Mouse (Mus musculus) midbrain, embryonic 16.5 days (tissue): ENCODE results near the gene Lrrc26. TPM values are rescaled to one million over a fixed set of nuclear protein-coding genes. Genes with fewer than 3 reads are reported as not detected.

Experiments used
- ATAC-seq: fragments of 200-750 bp; cut with Nextera tagmentation; 2 replicates; pipeline ENCODE4 v1.8.0; 2017; ENCODE audit warnings: moderate TSS enrichment
- H3K27ac ChIP-seq: fragments of 300-500 bp; sonication (generic); 2 replicates; pipeline ENCODE4 v1.5.1; 2014; ENCODE audit warnings: mild to moderate bottlenecking, low read length, mixed read lengths
- H3K27me3 ChIP-seq: fragments of 300-500 bp; sonication (generic); 2 replicates; pipeline ENCODE4 v1.6.1; 2014; ENCODE audit warnings: low read depth, low read length, mixed read lengths; ENCODE audit not compliant: control insufficient read depth, insufficient read depth
- H3K36me3 ChIP-seq: fragments of 300-500 bp; sonication (generic); 2 replicates; pipeline ENCODE4 v1.6.1; 2014; ENCODE audit warnings: mild to moderate bottlenecking, low read length, moderate library complexity, mixed read lengths; ENCODE audit not compliant: control insufficient read depth, insufficient read depth
- H3K4me1 ChIP-seq: fragments of 300-500 bp; sonication (generic); 2 replicates; pipeline ENCODE4 v1.6.1; 2014; ENCODE audit warnings: mild to moderate bottlenecking, low read length, mixed read lengths; ENCODE audit not compliant: control insufficient read depth, insufficient read depth
- H3K4me2 ChIP-seq: fragments of 300-500 bp; sonication (generic); 2 replicates; pipeline ENCODE4 v1.6.1; 2014; ENCODE audit warnings: mild to moderate bottlenecking, low read length, mixed read lengths
- H3K4me3 ChIP-seq: fragments of 300-500 bp; sonication (generic); 2 replicates; pipeline ENCODE4 v1.5.1; 2014; ENCODE audit warnings: low read depth, mild to moderate bottlenecking, low read length, moderate library complexity, mixed read lengths
- H3K9ac ChIP-seq: fragments of 300-500 bp; sonication (generic); 2 replicates; pipeline ENCODE4 v1.6.1; 2014; ENCODE audit warnings: low read depth, low read length, mixed read lengths
- H3K9me3 ChIP-seq: fragments of 300-500 bp; sonication (generic); replicated peaks from 2 replicates; pipeline ENCODE4 v1.6.1; 2014; ENCODE audit warnings: mild to moderate bottlenecking, low read length, mixed read lengths; ENCODE audit not compliant: control insufficient read depth, poor library complexity, severe bottlenecking
- WGBS: fragments of 180-500 bp; shearing (Covaris S2); extraction: QIAGEN DNeasy Blood & Tissue Kit; methylation state at CpG from one replicate; pipeline ENCODE4 v1.1.7; 2014; 5-methylcytosine and 5-hydroxymethylcytosine counted together
- polyA plus RNA-seq: library from polyadenylated mRNA; unstranded; fragments of >200 nt; fragmentation: Nextera tagmentation; extraction: Ambion mirVana; gene quantifications from 2 replicates; pipeline ENCODE4 v1.2.1, GENCODE M21; 2015

Gene Lrrc26
- polyA plus RNA-seq, 1 experiment from 2014 or later = not detected

- Histone ChIP-seq H3K27me3 (peaks cover 25% of the 10 kb centered on the region), H3K9ac (no peak overlapping the region), H3K4me2 (peak overlapping the region; percentile 77), H3K9me3 (no peaks in the 10 kb centered on the region), H3K4me1 (peaks cover 6% of the 10 kb centered on the region), H3K27ac (no peak overlapping the region), H3K4me3 (peak overlapping the region; percentile 43), H3K36me3 (peaks cover 18% of the 10 kb centered on the region)
- 72% methylated on average over 7 of the region's 7 CpGs for WGBS
- ATAC-seq = no peak
These were observed 14.4 kb downstream of the Lrrc26 start for GRCm38 (mm10) chr2:25303931-25304656.

DNA sequence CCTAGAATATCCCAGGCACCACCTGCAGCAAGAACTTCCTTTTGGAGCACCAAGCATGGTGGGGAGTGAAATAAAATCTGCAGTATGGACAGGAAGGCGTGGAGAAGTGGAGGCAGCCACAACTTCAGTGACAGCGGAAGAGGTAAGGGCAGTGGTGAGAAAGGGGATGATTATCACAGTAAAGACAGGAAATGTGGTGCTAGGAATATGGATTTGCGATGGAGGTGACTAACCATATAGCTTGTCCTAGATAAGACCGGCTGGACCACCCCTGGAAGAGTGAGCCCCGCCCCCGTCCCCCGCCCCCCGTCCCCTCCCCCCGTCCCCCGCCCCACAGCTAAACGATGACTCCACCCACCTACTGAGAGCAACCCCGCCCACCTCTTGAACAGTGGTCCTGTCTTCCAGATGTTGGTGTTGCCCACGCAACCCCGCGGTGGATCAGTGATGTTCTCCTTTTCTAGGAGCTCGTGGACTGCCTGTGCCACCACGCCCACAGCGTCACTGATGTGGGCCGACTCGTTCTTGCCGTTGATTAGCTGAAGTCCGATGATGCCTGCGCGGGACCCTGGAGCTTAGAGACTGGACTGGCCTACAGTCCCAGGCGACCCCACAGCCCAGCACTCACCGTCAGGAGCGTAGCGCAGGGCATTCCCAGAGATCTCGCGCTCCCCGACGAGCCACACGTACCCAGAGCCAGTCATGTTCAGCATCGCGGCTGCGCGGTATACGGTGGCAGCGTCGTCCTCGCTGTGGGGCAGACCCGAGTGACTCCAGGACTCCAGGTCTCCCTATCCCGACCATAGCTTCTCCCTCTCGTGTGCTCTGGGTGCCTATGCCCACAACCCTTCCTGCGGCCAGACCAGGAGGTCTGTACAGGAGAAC, 15.2 kb downstream of the Lrrc26 start:
- peak overlapping the region; percentile 77 for H3K4me2 ChIP-seq
- peak overlapping the region; percentile 56 for H3K9ac ChIP-seq
- peaks cover 27% of the 10 kb centered on the region for H3K27me3 ChIP-seq
- H3K36me3 ChIP-seq = peaks cover 18% of the 10 kb centered on the region
- WGBS = 4% methylated on average over 45 of the region's 45 CpGs
- no peaks in the 10 kb centered on the region for H3K9me3 ChIP-seq
- peak overlapping the region; percentile 68 for H3K27ac ChIP-seq
- peak overlapping the region; percentile 43 for H3K4me3 ChIP-seq
- ATAC-seq = peak; percentile 81
- peaks cover 6% of the 10 kb centered on the region for H3K4me1 ChIP-seq

DNA sequence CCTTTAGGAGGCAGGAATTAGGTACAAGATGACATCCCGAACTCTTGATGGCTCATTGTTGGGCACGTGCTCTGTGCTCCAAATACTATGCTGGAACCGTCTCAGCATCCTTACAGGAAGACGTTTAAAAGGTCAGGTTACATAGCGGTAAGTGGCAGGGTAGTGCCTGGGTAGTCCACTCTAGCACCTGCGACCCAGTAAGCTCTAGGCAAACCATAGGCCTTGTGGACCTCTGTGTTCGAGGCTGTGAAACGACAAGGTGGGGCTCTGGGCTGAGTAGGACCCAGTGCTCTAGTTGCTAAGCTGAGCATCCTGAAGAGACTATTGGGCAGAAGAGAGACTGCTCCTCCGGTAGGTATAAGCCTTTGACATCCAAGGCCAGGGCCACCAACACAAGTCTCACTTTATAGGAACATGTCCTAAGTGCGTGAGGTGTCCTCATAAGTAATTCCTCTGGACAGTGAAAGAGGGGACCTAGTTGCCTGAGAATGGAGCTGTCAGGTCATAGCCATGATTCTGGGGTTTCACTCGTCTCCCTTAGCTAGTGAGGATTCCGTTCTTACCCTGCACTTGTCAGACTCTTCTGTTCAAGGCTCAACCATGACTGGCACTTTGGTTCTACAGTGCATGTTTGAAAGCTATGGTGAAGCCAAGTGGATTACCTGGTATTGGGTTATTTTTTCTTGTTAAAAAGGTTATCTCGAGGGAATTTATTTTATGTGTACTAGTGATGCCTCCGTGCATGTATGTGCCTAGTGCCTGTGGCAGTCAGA, 16.1 kb downstream of the Lrrc26 start:
- Histone ChIP-seq H3K27me3 (peaks cover 35% of the 10 kb centered on the region), H3K9ac (peak overlapping the region; percentile 56), H3K27ac (no peak overlapping the region; the same call in 1 of the 2 replicates), H3K4me3 (peak overlapping the region; percentile 43), H3K9me3 (no peaks in the 10 kb centered on the region), H3K4me1 (peaks cover 6% of the 10 kb centered on the region), H3K36me3 (peaks cover 21% of the 10 kb centered on the region), H3K4me2 (peak overlapping the region; percentile 77)
- 51% methylated on average over 14 of the region's 14 CpGs for WGBS
- peak; percentile 36 for ATAC-seq

- Histone ChIP-seq H3K9me3 (no peaks in the 10 kb centered on the region), H3K4me3 (no peak overlapping the region), H3K27me3 (peaks cover 73% of the 10 kb centered on the region), H3K36me3 (peaks cover 30% of the 10 kb centered on the region), H3K9ac (no peak overlapping the region), H3K4me2 (no peak overlapping the region), H3K4me1 (peaks cover 4% of the 10 kb centered on the region; the same call in 1 of the 2 replicates), H3K27ac (no peak overlapping the region)
- 62% methylated on average over 10 of the region's 10 CpGs for WGBS
- no peak for ATAC-seq
These were observed 20.5 kb downstream of the Lrrc26 start for GRCm38 (mm10) chr2:25310180-25310579.

DNA sequence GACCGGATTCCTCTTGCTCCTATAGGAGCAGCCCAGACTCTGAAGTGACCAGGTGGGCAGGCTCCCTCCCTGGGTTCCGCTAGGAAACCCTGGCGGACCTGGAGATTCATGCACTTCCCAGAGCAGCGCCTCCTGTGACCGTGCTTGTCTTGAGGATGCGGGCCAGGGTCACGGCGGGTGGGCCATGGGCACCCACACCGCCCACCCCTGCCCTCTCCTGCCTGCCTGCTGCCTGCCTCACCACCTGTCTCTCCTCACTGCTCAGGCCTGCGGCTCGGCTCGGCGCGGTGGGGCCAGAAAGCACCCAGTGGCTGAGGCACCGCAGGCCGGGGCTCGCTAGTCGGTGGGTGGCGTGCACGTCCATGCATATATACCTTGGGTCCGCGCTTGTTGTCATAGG, 21.3 kb downstream of the Lrrc26 start:
- ATAC-seq = no peak
- H3K9me3 ChIP-seq = no peaks in the 10 kb centered on the region
- no peak overlapping the region for H3K27ac ChIP-seq
- H3K4me1 ChIP-seq = no peaks in the 10 kb centered on the region
- no peak overlapping the region for H3K9ac ChIP-seq
- peaks cover 30% of the 10 kb centered on the region for H3K36me3 ChIP-seq
- H3K4me2 ChIP-seq = no peak overlapping the region
- H3K4me3 ChIP-seq = no peak overlapping the region
- 5% methylated on average over 21 of the region's 22 CpGs for WGBS
- peaks cover 73% of the 10 kb centered on the region for H3K27me3 ChIP-seq

GRCm38 (mm10) chr2:25311491-25311891, 21.8 kb downstream of the Lrrc26 start:
- Histone ChIP-seq H3K27ac (no peak overlapping the region), H3K27me3 (peaks cover 73% of the 10 kb centered on the region), H3K9me3 (no peaks in the 10 kb centered on the region), H3K4me1 (no peaks in the 10 kb centered on the region), H3K36me3 (peaks cover 30% of the 10 kb centered on the region), H3K4me2 (no peak overlapping the region), H3K4me3 (no peak overlapping the region), H3K9ac (no peak overlapping the region)
- 16% methylated on average over 11 of the region's 11 CpGs for WGBS
- peak; percentile 12; the same call in 1 of the 2 replicates for ATAC-seq

- WGBS = 4% methylated on average over 31 of the region's 31 CpGs
These were observed 28.6 kb downstream of the Lrrc26 start for GRCm38 (mm10) chr2:25318119-25318966.

More at GRCm38 (mm10) chr2:25318119-25318966, 28.6 kb downstream of the Lrrc26 start:
- Histone ChIP-seq H3K27me3 (peaks cover 33% of the 10 kb centered on the region), H3K36me3 (no peaks in the 10 kb centered on the region), H3K9me3 (no peaks in the 10 kb centered on the region), H3K4me1 (peaks cover 18% of the 10 kb centered on the region), H3K4me2 (peak overlapping the region; percentile 77), H3K4me3 (peak overlapping the region; percentile 69), H3K27ac (peak overlapping the region; percentile 87), H3K9ac (peak overlapping the region; percentile 83)
- ATAC-seq = peak; percentile 70
